Mouse (Mus musculus): ENCODE measurements around the gene Ess2.

Ess2 gene

GRCm38 (mm10) chr16:17921325-17922162, 10.4 kb upstream of the Ess2 start:
- peak; percentile 61 for DNase-seq (ENCODE audit: extremely low read depth, low read depth, low spot score)

DNA sequence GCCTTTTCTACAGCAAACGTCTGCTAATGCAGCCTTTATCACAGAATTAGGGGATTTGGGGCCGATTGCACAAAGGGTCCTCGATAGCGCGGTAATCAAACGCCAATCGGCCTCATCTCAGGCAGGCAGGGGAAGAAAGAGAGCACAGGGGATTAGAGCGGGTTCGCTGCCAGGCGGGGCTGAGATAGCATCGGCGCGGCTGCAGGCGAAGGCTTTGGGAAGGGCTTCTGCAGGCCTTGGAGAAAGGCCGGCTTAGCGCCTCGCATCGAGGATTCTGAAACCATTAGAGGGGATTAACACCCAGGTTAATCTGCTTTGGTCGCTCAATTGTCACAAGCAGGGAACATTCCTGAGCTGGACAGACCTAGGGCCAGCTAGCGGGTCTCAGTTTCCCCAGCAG, 9.4 kb upstream of the Ess2 start:
- DNase-seq (ENCODE audit: extremely low read depth, low read depth, low spot score) = no peak

DNA sequence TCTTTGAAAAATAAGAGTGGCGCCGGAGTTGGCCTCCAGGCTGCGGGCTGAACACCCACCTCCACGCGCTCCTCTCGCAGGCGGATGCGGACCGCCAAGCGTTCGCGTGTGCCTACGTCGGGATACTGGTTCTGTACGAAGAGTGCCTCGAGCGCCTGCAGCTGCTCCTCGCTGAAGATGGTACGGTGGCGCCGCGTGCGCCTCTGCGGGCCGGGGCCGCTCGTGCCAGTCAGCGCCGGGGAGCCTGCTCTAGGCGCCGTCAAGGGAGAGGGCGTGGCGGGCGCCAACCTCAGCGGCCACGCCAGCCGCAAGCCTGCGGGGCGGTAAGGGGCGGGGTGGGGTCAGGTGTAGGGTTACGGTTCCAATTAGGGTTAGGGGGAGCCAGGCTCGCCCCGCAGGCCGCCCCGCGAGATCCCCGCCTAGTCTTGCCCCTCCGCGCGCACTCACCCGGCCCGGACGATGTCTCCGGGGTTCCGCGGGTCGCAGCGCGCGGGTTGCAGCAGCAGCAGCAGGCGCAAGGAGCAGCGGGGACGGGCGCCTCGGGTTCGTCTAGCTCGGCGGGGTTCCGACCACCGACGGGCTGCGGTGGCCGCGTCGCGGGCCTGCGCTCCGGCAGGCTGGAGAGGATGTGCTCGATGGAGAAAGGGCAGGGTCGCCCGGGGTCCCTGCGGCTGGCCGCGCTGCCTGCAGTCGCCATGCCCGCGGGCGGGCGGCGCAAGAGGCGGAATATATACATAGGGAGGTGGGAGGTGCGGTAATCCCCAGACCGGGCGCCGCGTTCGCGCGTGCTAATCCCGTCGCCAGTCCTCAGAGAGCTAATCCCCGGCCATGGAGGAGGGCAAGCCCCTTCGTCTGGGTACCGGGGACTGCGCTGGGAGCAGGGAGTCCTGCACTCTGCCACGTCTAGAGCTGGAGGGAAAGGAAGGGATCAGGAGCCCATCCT, 3.4 kb upstream of the Ess2 start, which contains the start of gene Gsc2:
Gsc2 (minus strand) TSS at position 753 of the 943 bp plus-strand sequence.
- no peak for DNase-seq (ENCODE audit: extremely low read depth, low read depth, low spot score)

DNA sequence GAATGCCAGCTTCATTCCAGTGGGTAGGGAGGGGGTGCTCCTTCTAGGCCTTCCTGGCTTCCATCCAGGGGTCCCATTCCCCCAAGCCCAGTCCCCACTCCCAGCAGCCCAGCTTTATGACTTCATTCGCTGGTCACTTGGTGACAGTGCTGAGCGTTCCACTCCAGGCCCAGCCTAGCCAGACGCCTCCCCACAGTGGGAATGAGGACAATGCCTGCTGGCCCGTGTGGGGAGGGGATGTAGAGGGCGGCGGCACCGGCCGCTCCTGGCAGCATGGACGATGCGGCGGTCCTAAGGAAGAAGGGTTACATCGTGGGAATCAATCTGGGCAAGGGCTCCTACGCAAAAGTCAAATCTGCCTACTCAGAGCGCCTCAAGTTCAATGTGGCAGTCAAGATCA, 12.7 kb downstream of the Ess2 start, which contains the start of the genes Dgcr2 and Tssk2:
Dgcr2 (minus strand) TSS at position 101 of the 400 bp plus-strand sequence.
Tssk2 (plus strand) TSS at position 176 of the 400 bp plus-strand sequence.
- DNase-seq (ENCODE audit: extremely low read depth, low read depth, low spot score) = no peak

DNA sequence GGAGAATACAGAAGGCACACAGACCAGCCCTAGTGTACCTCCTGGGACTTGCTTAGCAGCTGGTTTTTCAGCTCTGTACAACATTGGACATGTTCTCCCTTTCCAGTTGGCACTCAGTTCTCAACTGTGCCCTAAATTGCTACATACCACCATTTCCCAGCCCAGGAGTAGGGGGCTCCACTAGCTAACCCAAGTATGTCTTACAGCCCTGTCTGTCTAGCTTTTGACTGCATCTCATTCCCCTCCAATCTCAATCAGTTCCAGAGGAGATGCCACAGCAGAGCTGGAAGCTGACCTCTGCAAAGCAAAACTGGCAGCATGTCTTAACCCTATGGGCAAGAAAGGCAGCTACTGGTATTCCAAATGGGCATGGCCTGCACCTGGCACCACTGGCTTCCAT, 15.1 kb downstream of the Ess2 start:
- DNase-seq (ENCODE audit: extremely low read depth, low read depth, low spot score) = no peak

- no peak for DNase-seq (ENCODE audit: extremely low read depth, low read depth, low spot score)
Measured at GRCm38 (mm10) chr16:17893923-17894322, 17.2 kb downstream of the Ess2 start, which contains the start of gene Tssk1. Tssk1 (plus strand) TSS chr16:17894223.

- DNase-seq (ENCODE audit: extremely low read depth, low read depth, low spot score) = no peak
Measured at GRCm38 (mm10) chr16:17892606-17893005, 18.5 kb downstream of the Ess2 start.

DNA sequence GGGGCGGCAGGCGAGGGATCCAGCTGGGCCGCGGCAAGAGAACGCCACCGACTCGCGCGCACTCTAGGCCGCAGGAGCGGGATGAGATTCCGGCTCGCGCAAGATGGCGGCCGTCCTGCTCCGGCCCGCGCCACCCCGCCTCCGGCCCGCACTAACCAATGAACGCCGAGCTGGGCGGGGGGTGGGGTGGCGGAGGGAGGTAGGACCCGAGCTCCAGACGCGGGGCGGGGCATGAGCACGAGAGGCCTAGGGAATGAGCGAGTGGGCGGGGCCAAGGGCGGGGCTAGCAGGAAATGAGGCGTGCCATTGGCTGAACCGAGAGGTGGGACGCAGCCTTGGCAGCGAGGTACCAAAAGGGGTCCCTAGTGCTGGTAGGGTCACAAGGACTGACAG, 19.6 kb downstream of the Ess2 start, which contains the start of gene Gm20518:
Gm20518 (minus strand) TSS at position 105 of the 393 bp plus-strand sequence.
- DNase-seq (ENCODE audit: extremely low read depth, low read depth, low spot score) = no peak

DNA sequence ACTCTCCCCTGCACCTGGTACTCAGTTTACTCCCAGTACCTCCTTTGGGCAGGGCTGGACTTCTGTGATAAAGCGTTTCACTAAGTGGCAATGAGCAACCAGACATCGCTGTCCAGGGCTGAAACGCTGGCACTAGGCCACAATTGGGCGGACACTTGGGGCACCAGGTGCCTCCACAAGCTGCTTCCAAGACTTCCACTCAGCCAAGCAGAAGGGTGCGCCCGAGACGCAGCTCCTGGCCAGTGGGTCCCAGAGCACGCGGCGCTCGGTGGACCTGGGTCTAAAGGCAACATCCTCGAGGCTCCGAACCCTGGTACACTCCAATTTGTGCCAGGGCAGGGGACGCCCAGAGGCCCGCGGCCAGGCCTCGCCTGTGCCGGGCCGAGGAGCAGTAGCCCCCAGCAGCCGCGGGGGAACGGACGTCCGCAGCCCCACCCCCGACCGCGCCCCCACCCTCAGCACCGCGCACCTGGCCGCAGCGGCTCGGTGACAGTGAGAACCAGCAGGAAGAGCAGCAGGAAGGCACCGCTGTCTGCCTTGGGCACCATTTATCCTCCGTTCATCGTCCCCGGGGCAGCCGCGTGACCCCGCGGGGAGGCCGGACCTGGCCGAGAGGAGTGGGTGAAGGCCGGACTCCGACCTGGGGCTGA, 20.1 kb downstream of the Ess2 start:
- DNase-seq (ENCODE audit: extremely low read depth, low read depth, low spot score) = no peak

GRCm38 (mm10) chr16:17890342-17890727, 20.8 kb downstream of the Ess2 start:
- no peak for DNase-seq (ENCODE audit: extremely low read depth, low read depth, low spot score)

DNA sequence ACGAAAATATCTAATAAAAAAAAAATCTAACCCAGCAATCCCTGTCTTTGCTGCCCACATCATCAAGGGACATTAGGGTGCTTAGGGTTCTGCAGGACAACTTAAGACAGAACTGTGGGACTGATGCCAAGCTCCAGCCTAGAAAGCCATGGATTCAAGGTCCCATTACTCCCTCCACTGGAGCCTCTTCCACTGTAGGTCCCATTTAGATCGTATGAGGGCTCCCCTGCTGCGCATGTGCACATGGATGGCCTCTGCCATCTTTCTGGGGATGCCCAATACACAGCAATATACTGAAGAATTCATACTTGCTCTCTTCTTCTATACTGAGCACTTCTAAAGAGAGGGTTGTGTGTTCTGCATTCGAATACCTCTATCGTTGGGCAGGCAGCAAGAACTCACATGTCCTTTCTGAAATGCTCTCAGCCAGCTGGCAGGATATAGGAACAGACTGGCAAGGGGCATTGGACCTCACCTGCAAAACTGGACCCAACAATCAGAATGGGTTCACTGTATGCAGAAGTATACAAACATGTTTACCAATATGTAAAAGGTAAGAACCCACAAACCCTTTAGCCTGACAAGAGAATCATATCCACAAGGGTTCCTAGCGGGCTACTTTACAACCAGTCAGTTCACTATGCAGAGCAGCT, 21.3 kb downstream of the Ess2 start:
- no peak for DNase-seq (ENCODE audit: extremely low read depth, low read depth, low spot score)

DNA sequence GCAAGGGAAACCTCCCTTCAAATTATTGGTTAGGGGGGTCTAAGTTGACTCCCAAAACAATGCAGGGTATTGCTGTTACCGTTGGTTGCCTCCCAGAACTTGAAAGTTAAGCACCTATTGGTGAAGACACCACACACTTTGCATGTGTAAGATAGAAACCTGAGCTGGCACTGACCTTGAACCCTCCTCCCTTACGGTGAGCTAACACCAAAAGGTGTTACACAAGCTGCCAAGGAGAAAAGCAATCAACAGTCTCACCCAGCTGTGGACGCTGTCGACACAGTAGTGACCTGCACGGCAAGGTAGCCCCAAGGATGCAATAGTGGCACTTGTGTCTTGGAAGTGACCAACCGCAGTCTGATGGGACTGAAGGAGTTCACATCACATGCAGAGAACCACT, 27.0 kb downstream of the Ess2 start:
- no peak for DNase-seq (ENCODE audit: extremely low read depth, low read depth, low spot score)

GRCm38 (mm10) chr16:17882196-17882595, 29.0 kb downstream of the Ess2 start:
- no peak for DNase-seq (ENCODE audit: extremely low read depth, low read depth, low spot score)

DNA sequence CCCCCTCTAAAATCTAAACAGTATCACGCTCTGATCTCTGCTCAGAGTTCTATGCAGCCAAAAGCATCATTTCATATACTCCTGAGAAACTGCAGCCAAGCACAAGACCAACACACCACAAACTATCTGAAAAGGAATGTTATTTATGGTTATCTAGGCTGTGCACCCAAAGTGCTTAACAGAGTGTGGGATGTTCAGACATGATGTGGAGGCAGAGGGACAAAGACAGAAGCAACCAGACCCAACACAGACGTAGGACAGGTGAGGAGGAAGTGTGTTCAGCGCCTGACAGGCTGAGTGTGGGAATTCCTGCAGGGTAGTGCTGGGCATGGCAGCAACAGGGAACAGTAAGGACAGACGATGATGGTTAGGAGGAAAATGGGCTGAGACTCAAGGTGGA, 31.6 kb downstream of the Ess2 start:
- DNase-seq (ENCODE audit: extremely low read depth, low read depth, low spot score) = no peak

DNA sequence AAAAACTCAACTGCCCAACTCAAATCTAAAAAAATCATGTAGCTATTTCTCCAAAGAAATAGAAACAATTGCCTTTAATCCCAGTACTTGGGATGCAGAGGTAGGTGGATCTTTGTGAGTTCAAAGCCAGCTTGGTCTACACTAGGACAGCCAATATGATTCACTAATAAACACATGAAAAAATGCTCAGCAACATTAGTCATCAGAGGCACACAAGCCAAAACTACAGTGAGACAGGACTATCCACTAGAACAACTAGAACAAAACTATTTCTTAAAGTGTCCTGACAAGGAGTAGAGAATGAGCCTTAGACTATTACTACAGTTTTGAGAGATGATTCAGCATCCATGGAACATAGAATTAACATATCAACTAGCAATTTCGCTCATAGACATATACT, 35.1 kb downstream of the Ess2 start:
- no peak for DNase-seq (ENCODE audit: extremely low read depth, low read depth, low spot score)

DNA sequence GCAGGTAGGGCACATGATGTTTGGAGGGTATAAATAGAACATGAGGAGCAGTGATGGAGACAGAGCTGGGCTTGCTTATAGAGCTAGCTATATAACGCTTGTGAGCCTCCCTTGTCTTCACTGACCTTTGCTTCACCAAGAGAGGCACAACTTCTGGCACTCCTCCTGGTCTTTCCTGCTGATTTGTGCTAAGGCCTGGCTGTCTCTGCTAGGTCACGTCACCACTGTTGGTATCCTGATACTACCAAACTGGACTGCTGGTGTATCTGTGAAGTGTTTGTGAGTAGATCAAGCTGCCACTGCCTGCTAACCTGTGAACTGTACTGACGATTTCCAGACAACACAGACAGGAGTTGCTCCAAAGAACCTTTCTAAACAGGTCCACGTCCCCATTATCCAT, 36.0 kb downstream of the Ess2 start:
- DNase-seq (ENCODE audit: extremely low read depth, low read depth, low spot score) = no peak

DNA sequence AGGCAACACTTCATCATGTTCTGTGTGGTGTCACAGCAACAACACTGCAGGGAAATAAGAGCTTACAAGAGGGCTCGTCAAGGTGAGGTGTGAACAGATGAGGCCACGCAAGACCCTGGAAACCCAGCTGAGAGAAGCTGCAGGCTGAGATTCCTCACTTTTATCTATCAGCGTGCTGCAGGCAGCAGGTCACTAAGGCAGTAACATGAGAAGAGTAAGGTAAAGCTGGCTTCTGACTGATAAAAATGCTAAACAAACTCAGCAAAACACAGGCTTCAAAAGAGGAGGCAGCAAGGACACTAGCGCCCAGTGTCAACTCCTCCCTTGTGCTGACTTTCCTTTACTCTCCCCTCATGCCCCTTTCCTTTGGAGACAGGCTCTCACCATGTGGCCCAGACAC, 38.2 kb downstream of the Ess2 start:
- DNase-seq (ENCODE audit: extremely low read depth, low read depth, low spot score) = no peak

GRCm38 (mm10) chr16:17871248-17871647, 39.9 kb downstream of the Ess2 start:
- no peak for DNase-seq (ENCODE audit: extremely low read depth, low read depth, low spot score)

- DNase-seq (ENCODE audit: extremely low read depth, low read depth, low spot score) = no peak
Measured at GRCm38 (mm10) chr16:17865770-17866169, 45.4 kb downstream of the Ess2 start.

DNA sequence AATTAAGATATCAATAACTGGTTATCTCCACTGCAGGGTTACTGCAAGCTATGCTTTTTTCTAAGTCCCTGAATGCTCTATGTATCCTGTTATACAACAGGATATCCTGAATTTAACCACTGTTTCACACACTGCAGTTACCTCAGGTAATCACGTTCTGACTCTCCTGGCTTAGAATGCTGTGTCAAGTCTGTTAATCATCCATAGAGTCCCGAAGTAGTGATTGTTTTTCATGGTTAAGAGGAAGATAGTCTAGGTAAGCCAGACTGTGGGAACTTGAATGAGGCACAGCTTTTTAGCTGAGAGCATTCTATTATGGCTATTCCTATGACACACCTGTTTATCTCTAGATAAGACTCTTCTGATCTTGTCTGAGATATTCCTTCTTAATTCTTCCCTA, 45.9 kb downstream of the Ess2 start:
- no peak for DNase-seq (ENCODE audit: extremely low read depth, low read depth, low spot score)

DNA sequence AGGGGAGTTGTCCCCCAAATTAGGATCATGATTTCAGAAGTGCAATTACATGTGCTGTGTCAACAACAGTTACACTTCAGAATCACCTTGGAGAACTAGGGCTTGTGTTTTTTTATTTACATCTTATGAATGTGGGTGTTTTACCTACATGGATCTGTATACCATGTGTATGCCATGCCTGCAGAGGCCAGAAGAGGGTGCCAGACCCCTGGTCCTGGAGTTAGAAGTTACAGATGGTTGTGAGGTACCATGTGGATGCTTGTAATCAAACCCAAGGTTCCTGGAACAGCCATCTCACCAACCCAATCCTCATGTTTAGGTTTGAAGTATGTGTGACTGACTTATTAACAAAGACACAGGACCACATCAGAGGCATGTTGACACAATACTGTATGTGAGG, 52.6 kb downstream of the Ess2 start:
- DNase-seq (ENCODE audit: extremely low read depth, low read depth, low spot score) = no peak
